Mouse (Mus musculus) intestine, embryonic 14.5 days (tissue): ENCODE data around the gene Enkur. TPM values are rescaled to one million over a fixed set of nuclear protein-coding genes. Genes with fewer than 3 reads are reported as not detected.

Source experiments
- ATAC-seq: fragments of 200-750 bp; cut with Nextera tagmentation; replicated peaks from 2 replicates; pipeline ENCODE4 v1.8.0; 2017; ENCODE audit warnings: low read depth, moderate number of reproducible peaks, moderate TSS enrichment, moderate library complexity; ENCODE audit not compliant: low FRiP score, low TSS enrichment
- DNase-seq: peaks from one replicate; pipeline ENCODE4 v3.0.0-alpha.2; 2018; ENCODE audit warnings: low spot score
- H3K27ac ChIP-seq: fragments of 300-500 bp; sonication (generic); 2 replicates; pipeline ENCODE4 v1.5.1; 2014; ENCODE audit warnings: low read depth, mild to moderate bottlenecking, control low read depth
- H3K27me3 ChIP-seq: fragments of 300-500 bp; sonication (generic); replicated peaks from 2 replicates; pipeline ENCODE4 v1.6.1; 2014; ENCODE audit warnings: low read length, control low read depth; ENCODE audit not compliant: control insufficient read depth, insufficient read depth
- H3K36me3 ChIP-seq: fragments of 300-500 bp; sonication (generic); 2 replicates; pipeline ENCODE4 v1.6.1; 2014; ENCODE audit warnings: low read length, control low read depth; ENCODE audit not compliant: control insufficient read depth, insufficient read depth
- H3K4me1 ChIP-seq: fragments of 300-500 bp; sonication (generic); replicated peaks from 2 replicates; pipeline ENCODE4 v1.6.1; 2014; ENCODE audit warnings: low read length, control low read depth, mixed read lengths; ENCODE audit not compliant: control insufficient read depth, insufficient read depth
- H3K4me2 ChIP-seq: fragments of 300-500 bp; sonication (generic); 2 replicates; pipeline ENCODE4 v1.6.1; 2014; ENCODE audit warnings: low read length
- H3K4me3 ChIP-seq: fragments of 300-500 bp; sonication (generic); 2 replicates; pipeline ENCODE4 v1.5.1; 2014; ENCODE audit warnings: low read depth, low read length, control low read depth, mixed read lengths
- H3K9ac ChIP-seq: fragments of 300-500 bp; sonication (generic); 2 replicates; pipeline ENCODE4 v1.6.1; 2014; ENCODE audit warnings: mild to moderate bottlenecking, low read length
- H3K9me3 ChIP-seq: fragments of 300-500 bp; sonication (generic); 2 replicates; pipeline ENCODE4 v1.6.1; 2016; ENCODE audit warnings: low read length, control low read depth; ENCODE audit not compliant: control insufficient read depth
- WGBS: fragments of 180-500 bp; shearing (Covaris S2); extraction: QIAGEN DNeasy Blood & Tissue Kit; methylation state at CpG from one replicate; pipeline ENCODE4 v1.1.7; 2014; 5-methylcytosine and 5-hydroxymethylcytosine counted together
- polyA plus RNA-seq: library from polyadenylated mRNA; unstranded; fragments of >200 nt; fragmentation: Nextera tagmentation; extraction: Ambion mirVana; gene quantifications from 2 replicates; pipeline ENCODE4 v1.2.1, GENCODE M21; 2014

Gene Enkur
- polyA plus RNA-seq, 1 experiment from 2014 or later, result 0.41 TPM

DNA sequence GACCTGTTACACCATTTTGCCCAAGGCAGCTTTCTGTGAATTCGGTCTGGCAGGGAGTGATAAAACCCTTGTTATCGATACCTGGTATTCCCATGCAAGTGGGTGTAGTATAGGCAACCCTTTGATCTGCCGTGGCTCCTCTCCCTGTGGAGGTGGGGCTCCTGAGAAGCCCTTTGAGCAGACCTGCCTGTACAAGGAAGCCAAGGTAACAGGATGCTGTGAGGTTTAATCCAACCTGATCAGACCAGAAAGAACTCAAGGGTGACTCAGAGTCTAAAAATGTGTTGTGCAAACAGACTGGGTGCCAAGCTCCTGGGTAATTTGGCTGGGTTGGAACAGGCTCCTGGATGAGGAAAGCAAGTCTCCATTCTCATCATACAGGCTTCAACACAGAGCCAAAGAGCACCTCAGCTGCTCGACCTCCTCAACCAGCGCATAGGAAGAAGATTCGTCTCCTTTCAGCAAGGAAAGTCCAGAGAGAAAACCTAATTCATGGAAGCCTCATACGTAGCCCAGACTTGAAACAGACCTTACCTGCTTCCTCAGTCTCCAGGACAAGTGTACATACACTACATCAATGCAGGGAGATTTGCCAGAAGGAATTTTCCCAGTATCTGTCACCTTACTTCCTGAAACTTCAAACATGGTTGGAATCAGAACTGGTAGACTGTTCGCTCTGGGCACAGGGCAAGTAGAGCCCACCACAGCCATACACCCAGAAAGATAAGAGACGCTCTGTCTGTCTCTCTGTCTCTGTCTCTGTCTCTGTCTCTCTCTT is 29.9 kb upstream of the Enkur start:
- no peak overlapping the region for H3K4me3 ChIP-seq
- no peak overlapping the region for H3K9ac ChIP-seq
- no peaks in the 10 kb centered on the region for H3K27me3 ChIP-seq
- DNase-seq, result peak; percentile 73
- WGBS, result 69% methylated on average over 9 of the region's 9 CpGs
- peak; percentile 94 for ATAC-seq
- peak overlapping the region; percentile 40 for H3K27ac ChIP-seq
- no peaks in the 10 kb centered on the region for H3K36me3 ChIP-seq
- no peak overlapping the region for H3K4me2 ChIP-seq
- H3K4me1 ChIP-seq, result no peaks in the 10 kb centered on the region
- H3K9me3 ChIP-seq, result no peaks in the 10 kb centered on the region

DNA sequence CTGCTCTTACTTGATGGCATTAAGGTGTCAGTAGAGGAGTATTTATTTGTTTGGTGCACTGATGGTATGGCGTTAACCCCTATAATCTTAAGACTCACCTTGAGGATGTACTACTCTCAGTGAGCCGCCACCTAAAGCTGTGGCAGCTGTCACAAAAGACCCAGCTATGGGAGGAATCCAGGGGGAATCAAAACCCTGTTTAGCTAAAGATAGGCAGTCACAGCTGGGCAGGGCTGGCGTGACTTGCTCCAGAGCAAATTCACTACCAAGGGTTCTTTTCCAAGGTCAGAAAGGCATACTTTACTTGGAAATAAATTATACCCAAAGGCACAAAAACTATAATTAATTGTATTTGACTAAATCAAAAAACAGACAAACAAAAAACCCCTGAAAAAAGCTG is 26.0 kb upstream of the Enkur start:
- no peaks in the 10 kb centered on the region for H3K27me3 ChIP-seq
- ATAC-seq, result no peak
- H3K4me1 ChIP-seq, result no peaks in the 10 kb centered on the region
- H3K4me2 ChIP-seq, result no peak overlapping the region
- no peaks in the 10 kb centered on the region for H3K36me3 ChIP-seq
- no peak for DNase-seq
- H3K4me3 ChIP-seq, result no peak overlapping the region
- no peak overlapping the region for H3K9ac ChIP-seq
- WGBS, result 49% methylated on average over 3 of the region's 3 CpGs
- no peak overlapping the region for H3K27ac ChIP-seq
- H3K9me3 ChIP-seq, result no peaks in the 10 kb centered on the region

DNA sequence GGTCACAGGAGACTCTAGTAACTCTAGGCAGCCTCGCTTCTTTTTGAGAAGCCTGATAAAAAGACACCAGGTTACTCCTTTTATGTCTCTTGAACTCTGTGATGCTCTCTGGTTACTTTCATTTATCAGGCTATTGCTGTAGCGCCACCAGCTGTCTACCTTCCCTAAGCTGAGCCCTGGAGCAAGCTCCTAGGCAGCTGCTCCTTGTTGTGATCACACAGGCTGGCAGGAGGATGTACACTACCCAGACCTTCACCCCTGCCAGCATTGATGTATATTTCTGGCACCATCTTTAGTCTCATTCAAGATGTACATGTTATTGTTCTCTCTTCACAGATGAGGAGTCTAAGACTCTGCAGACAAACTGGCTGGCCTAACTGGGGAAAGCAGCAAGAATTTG is 25.1 kb upstream of the Enkur start:
- Histone ChIP-seq H3K4me3 (no peak overlapping the region), H3K27ac (no peak overlapping the region), H3K4me1 (no peaks in the 10 kb centered on the region), H3K4me2 (no peak overlapping the region), H3K27me3 (no peaks in the 10 kb centered on the region), H3K9me3 (no peaks in the 10 kb centered on the region), H3K9ac (no peak overlapping the region), H3K36me3 (no peaks in the 10 kb centered on the region)
- WGBS, result 47% methylated on average over 2 of the region's 2 CpGs
- no peak for DNase-seq
- no peak for ATAC-seq

DNA sequence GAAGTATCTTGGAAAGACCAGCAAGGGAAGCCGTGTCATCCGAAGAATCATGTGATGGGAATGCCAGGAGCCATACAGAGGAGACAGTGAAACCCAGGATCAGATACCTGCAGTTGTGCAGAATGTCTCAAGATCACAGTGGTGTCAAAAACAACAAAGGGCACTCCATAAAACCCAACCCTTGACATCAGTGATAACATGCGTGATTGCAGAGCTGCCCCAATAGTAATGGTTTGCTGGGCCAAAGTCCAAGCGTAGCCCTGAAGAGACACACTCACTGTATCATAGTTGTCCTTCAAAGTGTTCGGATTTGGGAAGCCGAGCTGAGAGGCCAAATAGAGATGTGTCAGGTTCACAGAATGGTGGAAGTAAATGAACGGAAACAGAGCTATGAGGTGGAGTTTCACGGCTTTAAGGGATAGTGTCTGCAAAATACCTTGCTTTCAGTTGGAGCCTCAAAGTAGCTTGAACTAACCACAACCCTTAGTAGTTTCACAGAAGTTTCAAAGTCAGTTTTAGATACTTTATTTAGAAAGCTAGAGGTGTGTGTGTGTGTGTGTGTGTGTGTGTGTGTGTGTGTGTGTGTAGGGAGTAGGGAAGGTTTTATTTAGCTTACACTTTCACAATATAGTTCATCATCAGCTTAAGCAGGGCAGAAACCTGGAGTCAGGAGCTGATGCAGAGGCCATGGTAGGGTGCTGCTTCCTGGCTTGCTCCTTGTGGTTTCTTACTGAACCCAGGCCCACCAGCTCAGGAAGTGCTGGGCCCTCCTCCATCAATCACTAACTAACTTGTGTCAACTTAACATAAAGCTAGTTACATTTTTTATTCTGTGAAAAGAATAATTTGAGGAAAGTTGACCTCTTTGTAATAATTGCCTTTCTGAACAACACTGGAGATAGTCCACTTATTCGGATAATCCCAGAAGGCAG is 17.6 kb upstream of the Enkur start:
- no peak overlapping the region for H3K4me3 ChIP-seq
- no peaks in the 10 kb centered on the region for H3K27me3 ChIP-seq
- ATAC-seq, result no peak; the same call in 1 of the 2 replicates
- no peak overlapping the region for H3K4me2 ChIP-seq
- H3K36me3 ChIP-seq, result no peaks in the 10 kb centered on the region
- H3K4me1 ChIP-seq, result no peaks in the 10 kb centered on the region
- 83% methylated on average over 9 of the region's 9 CpGs for WGBS
- DNase-seq, result no peak
- no peak overlapping the region for H3K9ac ChIP-seq
- H3K27ac ChIP-seq, result no peak overlapping the region
- no peaks in the 10 kb centered on the region for H3K9me3 ChIP-seq

DNA sequence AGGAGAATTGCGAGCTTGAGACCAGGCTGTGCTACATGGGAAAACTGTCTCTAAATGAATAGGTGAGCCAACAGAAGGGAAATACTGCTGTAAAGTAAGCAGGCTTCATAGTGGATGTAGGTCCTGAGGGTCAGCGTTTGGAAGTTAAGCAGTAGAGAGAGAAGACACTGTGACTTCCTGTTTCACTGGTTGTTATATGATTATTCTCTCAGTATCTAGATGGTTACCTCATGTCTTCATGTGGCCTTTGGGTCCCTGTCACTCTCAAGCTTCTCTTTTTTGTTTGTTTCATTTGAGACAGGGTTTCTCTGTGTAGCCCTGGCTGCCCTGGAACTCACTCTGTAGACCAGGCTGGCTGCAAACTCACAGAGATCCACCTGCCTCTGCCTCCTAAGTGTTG is 10.1 kb upstream of the Enkur start:
- H3K9ac ChIP-seq, result no peak overlapping the region
- no peaks in the 10 kb centered on the region for H3K27me3 ChIP-seq
- ATAC-seq, result no peak
- H3K4me3 ChIP-seq, result no peak overlapping the region
- no peak for DNase-seq
- no peak overlapping the region for H3K27ac ChIP-seq
- H3K4me1 ChIP-seq, result no peaks in the 10 kb centered on the region
- no peak overlapping the region for H3K4me2 ChIP-seq
- 83% methylated on average over 2 of the region's 2 CpGs for WGBS
- H3K36me3 ChIP-seq, result 0 out of 2 replicates have a peak, but pooled peaks cover 7% of the 10 kb centered on the region
- no peaks in the 10 kb centered on the region for H3K9me3 ChIP-seq

DNA sequence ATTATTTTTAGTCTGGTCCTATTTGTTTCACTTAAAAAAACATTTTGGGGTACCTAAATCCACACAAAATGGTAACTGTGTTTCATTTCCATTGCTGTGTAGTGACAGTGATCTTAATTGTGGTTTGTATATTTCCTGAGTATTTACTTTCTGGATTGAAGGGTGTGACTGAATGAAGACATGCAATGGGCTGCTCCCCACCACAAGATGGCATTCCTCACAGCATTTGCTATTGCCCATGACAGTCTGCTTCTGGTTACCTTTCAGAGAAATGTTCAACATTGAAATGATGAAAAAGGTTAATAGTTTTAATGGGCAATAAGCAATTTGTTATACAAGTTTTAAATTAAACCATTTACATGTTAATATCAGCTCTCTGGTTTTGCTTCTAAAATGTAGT is 9.2 kb upstream of the Enkur start:
- no peaks in the 10 kb centered on the region for H3K9me3 ChIP-seq
- H3K4me2 ChIP-seq, result no peak overlapping the region
- ATAC-seq (no peak), DNase-seq (no peak)
- H3K36me3 ChIP-seq, result 0 out of 2 replicates have a peak, but pooled peaks cover 7% of the 10 kb centered on the region
- H3K4me3 ChIP-seq, result no peak overlapping the region
- H3K27ac ChIP-seq, result no peak overlapping the region
- no peak overlapping the region for H3K9ac ChIP-seq
- H3K27me3 ChIP-seq, result no peaks in the 10 kb centered on the region
- H3K4me1 ChIP-seq, result no peaks in the 10 kb centered on the region

DNA sequence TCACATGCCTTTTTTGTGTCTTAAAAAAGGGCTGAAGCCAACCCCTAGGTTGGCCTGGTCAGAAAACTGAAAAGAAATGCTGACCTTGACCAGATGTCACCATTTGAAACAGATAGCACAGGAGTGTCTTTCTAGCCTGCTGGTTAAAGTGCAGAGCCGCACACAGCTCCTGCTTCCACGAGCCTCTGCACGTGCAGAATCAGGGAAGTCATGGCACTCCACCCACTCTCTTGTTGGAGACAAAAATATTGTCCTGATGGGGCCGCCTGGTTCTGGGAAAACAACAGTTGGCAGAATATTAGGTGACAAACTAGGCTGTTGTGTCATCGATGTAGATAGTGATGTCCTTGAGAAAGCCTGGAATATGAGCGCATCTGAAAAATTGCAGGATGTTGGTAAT is 6.2 kb upstream of the Enkur start:
- no peaks in the 10 kb centered on the region for H3K27me3 ChIP-seq
- no peak overlapping the region for H3K4me2 ChIP-seq
- H3K27ac ChIP-seq, result no peak overlapping the region
- DNase-seq (no peak), ATAC-seq (no peak)
- no peaks in the 10 kb centered on the region for H3K4me1 ChIP-seq
- H3K9ac ChIP-seq, result no peak overlapping the region
- H3K36me3 ChIP-seq, result 0 out of 2 replicates have a peak, but pooled peaks cover 7% of the 10 kb centered on the region
- H3K4me3 ChIP-seq, result no peak overlapping the region
- WGBS, result 85% methylated on average over 6 of the region's 6 CpGs
- H3K9me3 ChIP-seq, result no peaks in the 10 kb centered on the region

DNA sequence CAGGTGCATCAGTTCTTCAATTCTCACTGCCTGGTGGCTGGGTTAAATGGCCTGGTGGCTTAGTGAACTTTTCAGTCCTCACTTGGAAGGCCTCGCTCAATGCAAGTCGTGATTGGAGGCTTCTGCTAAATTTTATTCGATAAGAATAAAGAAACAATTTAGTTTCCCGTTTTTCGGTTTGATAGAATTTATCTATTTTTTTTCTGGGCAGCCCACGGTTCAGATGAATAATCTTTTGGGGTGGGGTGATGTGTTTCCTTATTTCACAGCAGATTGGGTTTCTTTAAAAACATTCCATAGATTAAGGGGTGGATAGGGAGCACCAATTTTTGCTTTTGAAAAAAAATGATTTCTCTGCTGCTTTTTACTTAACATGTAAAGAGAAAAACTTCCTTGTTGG is 1.1 kb upstream of the Enkur start:
- WGBS, result 42% methylated on average over 6 of the region's 6 CpGs

More for the DNA sequence above, 1.1 kb upstream of the Enkur start:
- H3K4me2 ChIP-seq, result peak overlapping the region; percentile 61
- H3K4me1 ChIP-seq, result no peaks in the 10 kb centered on the region
- DNase-seq (no peak), ATAC-seq (no peak)
- peak overlapping the region; percentile 62 for H3K4me3 ChIP-seq
- H3K36me3 ChIP-seq, result no peaks in the 10 kb centered on the region
- H3K27ac ChIP-seq, result peak overlapping the region; percentile 47; the same call in 1 of the 2 replicates
- H3K27me3 ChIP-seq, result no peaks in the 10 kb centered on the region
- H3K9me3 ChIP-seq, result no peaks in the 10 kb centered on the region
- H3K9ac ChIP-seq, result peak overlapping the region; percentile 58
